11 mouse cellular contexts compared by ENCODE assay signal in the genomic region with DNA sequence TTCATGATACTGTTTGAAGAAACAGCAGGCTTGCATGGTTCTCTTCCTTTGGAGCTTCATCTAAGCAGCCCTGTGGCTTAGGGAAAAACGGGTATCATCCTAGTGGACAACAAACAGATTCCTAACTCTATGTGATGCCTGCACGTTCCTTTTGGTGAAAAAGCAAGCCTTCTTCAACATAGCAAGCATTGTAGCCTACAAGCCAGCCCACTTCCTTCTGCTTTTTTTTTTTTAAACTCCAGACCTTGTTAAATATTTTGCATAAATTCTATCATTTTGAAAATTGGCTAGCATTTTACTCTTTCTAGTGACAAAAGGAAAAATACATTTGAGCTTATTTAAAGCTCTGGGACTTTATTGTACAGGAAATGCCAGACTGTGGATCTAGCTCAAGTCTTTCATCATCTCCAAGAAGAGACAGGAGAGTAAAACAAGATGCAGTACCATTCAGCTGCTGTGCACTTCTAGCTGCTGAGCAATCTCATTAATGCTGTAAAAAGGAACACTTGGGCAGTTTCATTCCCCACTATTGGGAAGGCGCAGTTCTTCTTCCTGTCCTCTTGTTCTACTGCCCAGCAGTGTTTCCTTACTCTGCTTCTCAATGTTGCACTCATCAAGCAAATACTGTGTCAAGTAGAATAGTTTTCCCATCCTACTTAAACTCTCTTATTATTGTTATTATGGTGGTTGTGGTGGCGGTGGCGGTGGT.
"Had no signal": no experiment of that assay in that cellular context is flagged by ENCODE, and none has a peak within 500 bp of the region (broad histone marks: within the 10 kb centered on the region; RNA-seq: fewer than 3 reads in every experiment).

No protein-coding gene starts in this region.

- DNase-seq: kidney, adult 2 months; kidney, postnatal 25 days; left cerebral cortex, postnatal 4 days; liver, postnatal 0 days; lung, embryonic 14.5 days; thymus, adult 2 months; thymus, postnatal 14 days; thymus, postnatal 4 days had no signal

- ATAC-seq: intestine, embryonic 16.5 days; liver, postnatal 0 days; lung, postnatal 0 days; midbrain, embryonic 15.5 days had no signal
